Mouse (Mus musculus): ENCODE measurements around the gene Tk2.
A peak's percentile ranks its signal among the peaks of the same experiment; 100 is the strongest.

GRCm38 (mm10) chr8:104253016-104253415, 4.7 kb upstream of the Tk2 start:
- TF ChIP-seq CTCF (IDR thresholded peaks at IDR 0.05) = peak; percentile 49
- TF ChIP-seq EP300 (IDR thresholded peaks at IDR 0.05; ENCODE audit: insufficient read depth, low read depth, low read length) = no peak

Data from heart, adult 2 months (tissue).